Mouse (Mus musculus) kidney, postnatal 10 days (tissue): Measurements from ENCODE around the gene Ankrd35.
"Not testable (repeated sequence)": the region's sequence is repeated elsewhere in the genome, so short reads cannot be mapped to it uniquely, and the experiment has no call there.

Experiments
- DNase-seq: peaks from one replicate; pipeline ENCODE4 v3.0.0; 2021; ENCODE audit warnings: mixed read lengths

Ankrd35 gene

DNA sequence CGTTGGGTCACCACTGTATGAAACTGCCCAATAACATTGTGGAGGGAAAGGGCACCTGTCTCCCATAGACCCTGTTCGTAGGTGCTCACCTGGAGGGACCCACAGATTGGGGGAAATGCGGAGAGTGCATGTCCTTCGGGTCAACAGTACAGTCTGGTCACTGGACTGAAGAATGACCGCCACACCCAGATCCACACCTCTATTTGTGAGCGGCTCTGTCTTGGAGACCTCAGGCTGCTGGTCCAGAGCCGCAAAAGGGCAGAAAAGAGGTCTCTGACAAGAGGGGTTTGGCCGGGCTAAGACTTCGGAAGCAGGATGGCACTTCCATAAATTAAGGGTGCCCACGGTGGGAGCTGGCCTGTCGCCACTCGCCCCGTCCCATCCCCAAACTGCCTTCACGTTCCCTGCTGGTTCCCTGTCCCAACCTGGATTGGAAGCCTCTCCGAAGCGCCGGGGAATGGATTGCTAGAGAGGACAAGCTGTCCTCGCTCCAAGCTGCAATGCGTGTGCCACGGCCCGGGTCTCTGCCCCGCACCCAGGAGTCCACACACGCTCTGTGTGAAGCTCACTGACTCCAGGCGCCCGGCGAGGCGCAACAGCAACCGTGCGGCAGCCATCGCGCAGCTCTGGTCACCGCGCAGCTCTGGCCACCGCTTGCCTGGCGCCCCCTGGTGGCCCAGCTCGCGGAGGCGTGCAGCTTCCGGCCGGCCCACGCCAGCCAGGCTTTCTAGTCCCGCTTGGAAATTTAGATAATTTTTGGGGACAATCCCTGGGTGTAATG, 38.2 kb downstream of the Ankrd35 start, which contains the start of gene Nudt17:
Gene Nudt17 (minus strand): TSS at position 660 of the 781 bp plus-strand sequence.
- peak; percentile 93 for DNase-seq

GRCm38 (mm10) chr3:96708684-96709064, 38.7 kb downstream of the Ankrd35 start:
- DNase-seq = no peak

DNA sequence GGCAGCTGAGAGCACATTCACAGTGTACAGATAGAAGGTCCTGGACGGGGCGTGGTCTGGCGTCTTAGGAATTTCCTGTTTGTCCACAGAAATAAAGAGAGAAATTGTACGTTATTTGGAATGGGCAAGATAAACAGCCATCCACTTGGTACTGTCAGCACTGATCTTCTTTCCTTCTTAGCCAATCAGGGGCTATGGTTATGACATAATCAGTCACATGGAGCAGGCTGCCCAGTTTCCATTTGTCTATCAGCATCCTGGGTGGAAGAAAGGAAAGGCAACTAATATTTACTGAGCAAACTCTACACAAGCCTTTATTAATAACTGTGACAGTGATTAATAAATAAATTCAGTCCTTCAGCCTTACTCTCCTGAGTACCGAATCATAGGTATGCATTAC, 44.4 kb downstream of the Ankrd35 start:
- no peak for DNase-seq

DNA sequence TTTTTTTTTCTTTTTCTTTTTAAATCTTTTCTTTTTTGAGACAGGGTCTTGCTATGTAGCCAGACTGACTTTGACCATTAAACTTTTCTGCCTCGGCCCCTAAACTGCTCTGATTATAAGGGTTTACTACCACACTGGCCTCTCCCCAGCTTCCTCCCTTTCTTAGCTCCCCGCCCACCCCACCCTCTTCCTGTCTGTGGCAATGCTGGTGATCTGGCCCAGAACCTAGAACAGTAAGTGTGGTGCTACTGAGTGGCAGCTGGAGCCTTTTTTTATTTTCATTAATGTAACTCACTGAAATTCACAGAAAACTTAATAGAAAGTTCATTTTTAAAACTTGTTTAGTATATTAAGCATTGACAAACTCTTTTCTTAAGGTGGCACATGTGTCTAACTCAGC, 45.9 kb downstream of the Ankrd35 start:
- no peak for DNase-seq

- peak; percentile 70 for DNase-seq
Measured at GRCm38 (mm10) chr3:96719173-96719572, 49.2 kb downstream of the Ankrd35 start.

- peak; percentile 98 for DNase-seq
Measured at GRCm38 (mm10) chr3:96727343-96727827, 57.5 kb downstream of the Ankrd35 start, which contains the start of the genes Polr3c and Rnf115. TSS of gene Polr3c (minus strand) at chr3:96727628. TSS of gene Rnf115 (plus strand) at chr3:96727664.

GRCm38 (mm10) chr3:96727828-96728633, 58.1 kb downstream of the Ankrd35 start:
- no peak for DNase-seq

- DNase-seq = no peak
Measured at GRCm38 (mm10) chr3:96728634-96729402, 58.9 kb downstream of the Ankrd35 start.

DNA sequence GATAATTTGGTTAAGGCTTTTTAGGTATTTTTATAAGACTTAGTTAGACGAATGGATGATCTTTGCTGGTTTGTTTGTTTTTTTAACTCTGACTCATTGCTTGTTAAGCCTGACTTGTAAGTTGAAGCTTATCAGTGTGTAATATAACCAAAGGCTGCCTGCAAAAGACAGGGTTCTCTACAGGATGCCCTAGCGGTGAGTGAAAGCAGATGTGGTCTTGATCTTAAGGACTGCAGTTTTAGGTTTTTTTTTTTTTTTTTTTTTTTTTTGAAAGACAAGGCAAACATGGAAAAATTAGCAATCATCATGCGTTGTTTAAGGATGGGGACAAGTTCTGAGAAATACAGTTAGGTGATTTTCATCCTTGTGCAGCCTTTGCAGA, 59.5 kb downstream of the Ankrd35 start:
- no peak for DNase-seq

- no peak for DNase-seq
Measured at GRCm38 (mm10) chr3:96730785-96731184, 60.9 kb downstream of the Ankrd35 start.

DNA sequence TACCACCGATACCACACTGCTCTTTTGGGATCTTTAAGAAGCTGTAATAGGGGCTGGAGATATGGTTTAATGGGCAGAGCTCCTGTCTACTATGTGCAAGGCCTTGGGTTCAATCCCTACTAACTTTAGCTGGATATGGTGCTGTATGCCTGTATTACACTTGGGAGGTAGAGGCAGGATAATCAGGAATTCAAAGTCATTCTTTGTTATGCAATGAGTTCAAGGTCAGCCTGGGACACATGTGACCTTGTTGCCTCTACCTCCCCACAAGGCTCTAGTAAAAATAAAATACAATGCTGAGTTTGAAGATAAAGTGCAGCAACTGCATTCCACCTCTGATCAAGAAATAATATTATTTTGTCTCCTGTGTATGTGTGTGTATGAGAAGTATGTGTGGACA, 64.1 kb downstream of the Ankrd35 start:
- no peak for DNase-seq

DNA sequence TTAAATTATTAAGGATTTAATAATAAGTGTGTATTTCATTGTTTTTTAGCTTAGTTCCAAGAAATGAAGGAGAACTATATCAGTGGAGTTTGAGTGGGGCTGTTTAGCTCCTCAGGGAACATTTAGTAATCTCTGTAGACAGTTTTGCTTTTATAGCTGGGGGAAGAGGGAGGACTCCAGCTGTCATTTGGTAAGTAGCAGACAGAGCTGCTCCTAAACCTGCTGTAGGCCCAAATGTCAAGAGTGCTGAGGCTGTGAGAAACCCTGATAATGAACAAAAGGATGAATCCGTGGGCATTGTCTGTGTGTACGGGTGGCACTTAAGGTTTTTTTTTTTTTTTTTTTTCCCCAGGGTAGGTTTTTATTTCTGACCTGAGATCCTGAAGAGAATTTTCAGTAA, 65.3 kb downstream of the Ankrd35 start:
- no peak for DNase-seq

DNA sequence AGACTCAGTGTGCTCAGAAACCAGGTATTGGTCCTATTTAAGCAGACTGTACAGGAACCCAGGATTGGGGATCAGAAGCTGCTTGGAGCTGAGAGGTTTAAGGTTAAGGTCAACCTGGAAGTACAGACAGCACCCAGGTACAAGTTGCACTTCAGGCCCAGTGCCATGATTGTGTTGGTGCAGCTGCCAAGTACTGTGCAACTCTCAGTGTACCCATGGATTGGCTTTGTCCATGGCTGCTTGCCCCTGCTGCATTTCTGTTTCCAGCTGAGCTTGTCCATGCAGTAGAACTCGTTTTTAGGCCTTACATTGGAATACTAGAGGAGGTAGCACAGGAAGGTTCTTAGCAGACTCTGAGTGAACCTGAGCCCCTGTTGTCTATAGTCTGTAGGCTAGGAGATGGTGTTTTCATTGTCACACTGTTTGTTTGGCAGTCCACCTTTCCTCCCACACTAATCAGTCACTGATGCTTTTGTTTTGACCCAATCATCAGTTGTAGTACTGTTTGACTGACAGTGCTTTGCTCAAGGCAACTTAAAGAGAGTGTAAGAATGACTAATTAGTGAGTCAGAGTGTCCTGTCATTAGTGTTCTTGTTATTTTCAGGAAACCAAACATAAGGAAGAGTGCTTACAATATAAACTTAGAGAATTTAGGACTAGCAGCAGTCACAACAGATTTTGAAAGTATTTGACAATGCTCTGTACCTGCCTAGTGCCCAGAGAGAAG, 67.2 kb downstream of the Ankrd35 start:
- no peak for DNase-seq

DNA sequence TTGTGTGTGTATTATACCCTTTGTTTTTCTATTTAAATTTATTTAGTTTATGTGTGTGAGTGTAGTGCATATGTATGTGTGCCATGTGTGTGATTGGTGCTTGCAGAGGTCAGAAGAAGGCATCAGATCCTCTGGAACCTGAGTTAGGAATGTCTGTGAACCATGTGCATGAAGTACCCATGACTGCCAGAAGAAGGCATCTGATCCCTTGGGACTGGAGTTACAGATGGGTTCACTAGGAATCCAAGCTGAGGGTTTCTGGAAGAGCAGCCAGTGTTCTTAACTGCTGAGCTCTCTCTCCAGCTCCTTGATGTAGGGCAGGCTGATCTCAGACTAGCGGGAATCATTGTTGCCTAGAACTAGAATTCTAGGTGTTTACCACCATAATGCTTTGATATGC, 68.1 kb downstream of the Ankrd35 start:
- no peak for DNase-seq

GRCm38 (mm10) chr3:96740279-96740678, 70.3 kb downstream of the Ankrd35 start:
- DNase-seq = not testable (repeated sequence)
